Mouse (Mus musculus) brain, embryonic 14.5 days (tissue): ENCODE data around the gene Xcl1.

ENCODE experiments used
- CTCF ChIP-seq: fragments of 200-500 bp; IDR thresholded peaks from 2 replicates; pipeline ENCODE4 v1.5.1; 2012; ENCODE audit warnings: inconsistent platforms, mild to moderate bottlenecking, moderate library complexity, borderline replicate concordance; ENCODE audit not compliant: insufficient read depth, insufficient read length; ENCODE audit errors: extremely low read depth
- POLR2A ChIP-seq: fragments of 200-500 bp; IDR thresholded peaks from 2 replicates; pipeline ENCODE4 v1.6.1; 2012; ENCODE audit warnings: mild to moderate bottlenecking, inconsistent platforms, borderline replicate concordance; ENCODE audit not compliant: poor library complexity, insufficient read depth, insufficient read length, severe bottlenecking; ENCODE audit errors: extremely low read depth

DNA sequence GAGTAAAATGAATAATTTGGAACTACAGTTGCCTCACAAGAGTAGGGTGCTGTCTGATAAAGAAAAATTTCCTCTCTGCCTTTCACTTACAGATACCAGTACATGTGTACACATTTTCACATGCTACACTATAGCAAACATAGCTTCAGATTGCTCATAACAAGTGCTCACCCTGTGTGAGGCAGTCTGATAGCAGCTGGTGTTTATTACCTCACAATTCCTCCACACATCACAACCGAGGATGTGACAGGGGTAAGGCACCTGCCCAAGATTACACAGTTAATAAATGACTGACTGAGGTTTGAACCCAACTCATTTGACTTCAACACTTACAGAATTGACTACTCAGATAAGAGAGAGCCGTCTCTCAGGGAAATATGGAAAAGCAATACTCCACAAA lies 25.3 kb upstream of the Xcl1 start:
- TF ChIP-seq POLR2A: no peak
- TF ChIP-seq CTCF: no peak
